Mouse (Mus musculus) erythroblast, embryonic 14.5 days (primary cell): ENCODE results near the gene Map3k7cl. TPM values are rescaled to one million over a fixed set of nuclear protein-coding genes. Genes with fewer than 3 reads are reported as not detected.

Experiments
- H3K27me3 ChIP-seq: 2 replicates; pipeline ENCODE4 v1.6.1; 2012; ENCODE audit warnings: inconsistent platforms; ENCODE audit not compliant: control insufficient read depth
- H3K36me3 ChIP-seq: 2 replicates; pipeline ENCODE4 v1.6.1; 2012; ENCODE audit warnings: mild to moderate bottlenecking, inconsistent platforms; ENCODE audit not compliant: control insufficient read depth
- H3K4me1 ChIP-seq: 2 replicates; pipeline ENCODE4 v1.6.1; 2012; ENCODE audit warnings: inconsistent platforms; ENCODE audit not compliant: control insufficient read depth
- H3K4me3 ChIP-seq: replicated peaks from 2 replicates; pipeline ENCODE3; 2012; ENCODE audit warnings: moderate library complexity, mild to moderate bottlenecking, inconsistent platforms
- H3K9me3 ChIP-seq: 2 replicates; pipeline ENCODE4 v1.6.1; 2012; ENCODE audit warnings: low read length, inconsistent platforms, mixed read lengths; ENCODE audit not compliant: control insufficient read depth
- GATA1 ChIP-seq: IDR thresholded peaks from 2 replicates; pipeline ENCODE4 v1.6.1; 2012; ENCODE audit warnings: low read length, inconsistent platforms, mixed read lengths
- TAL1 ChIP-seq: IDR thresholded peaks from 3 replicates; pipeline ENCODE4 v1.6.1; 2012; ENCODE audit warnings: low read length, inconsistent platforms, mixed read lengths
- polyA plus RNA-seq: library from polyadenylated mRNA; stranded (reverse); fragments of >175 nt; gene quantifications from 2 replicates; pipeline ENCODE4 v1.2.3, GENCODE M21; 2012

The Map3k7cl gene
- not detected in 2 replicates for polyA plus RNA-seq

- H3K36me3 ChIP-seq = no peaks in the 10 kb centered on the region
- TF ChIP-seq TAL1 (no peak), GATA1 (no peak)
- no peaks in the 10 kb centered on the region for H3K27me3 ChIP-seq
- H3K9me3 ChIP-seq = no peaks in the 10 kb centered on the region
- no peak within 1 kb of the TSS for H3K4me3 ChIP-seq
- H3K4me1 ChIP-seq = no peaks in the 10 kb centered on the region
These were observed at the start of gene Map3k7cl for GRCm38 (mm10) chr16:87552907-87553691. Map3k7cl (plus strand) TSS chr16:87553330.

GRCm38 (mm10) chr16:87511706-87512105 is 41.4 kb upstream of the Map3k7cl start:
- Histone ChIP-seq H3K4me1 (no peaks in the 10 kb centered on the region), H3K4me3 (no peak overlapping the region), H3K9me3 (peaks cover 11% of the 10 kb centered on the region), H3K36me3 (no peaks in the 10 kb centered on the region), H3K27me3 (no peaks in the 10 kb centered on the region)
- TF ChIP-seq GATA1 (no peak), TAL1 (no peak)

GRCm38 (mm10) chr16:87512331-87512730 is 40.8 kb upstream of the Map3k7cl start:
- H3K9me3 ChIP-seq = peaks cover 11% of the 10 kb centered on the region
- H3K36me3 ChIP-seq = no peaks in the 10 kb centered on the region
- TF ChIP-seq TAL1 = no peak
- no peak overlapping the region for H3K4me3 ChIP-seq
- H3K27me3 ChIP-seq = no peaks in the 10 kb centered on the region
- H3K4me1 ChIP-seq = no peaks in the 10 kb centered on the region

- no peaks in the 10 kb centered on the region for H3K27me3 ChIP-seq
- H3K4me1 ChIP-seq = no peaks in the 10 kb centered on the region
- H3K36me3 ChIP-seq = no peaks in the 10 kb centered on the region
- H3K9me3 ChIP-seq = no peaks in the 10 kb centered on the region
- no peak overlapping the region for H3K4me3 ChIP-seq
- TF ChIP-seq TAL1 (no peak), GATA1 (no peak)
These were observed 28.9 kb upstream of the Map3k7cl start for GRCm38 (mm10) chr16:87524228-87524627.

GRCm38 (mm10) chr16:87527553-87528249 is 25.4 kb upstream of the Map3k7cl start:
- Histone ChIP-seq H3K4me1 (no peaks in the 10 kb centered on the region), H3K27me3 (no peaks in the 10 kb centered on the region), H3K9me3 (no peaks in the 10 kb centered on the region), H3K36me3 (no peaks in the 10 kb centered on the region), H3K4me3 (no peak overlapping the region)
- TF ChIP-seq GATA1 = no peak
- no peak for TF ChIP-seq TAL1

- H3K36me3 ChIP-seq = no peaks in the 10 kb centered on the region
- H3K4me1 ChIP-seq = no peaks in the 10 kb centered on the region
- H3K9me3 ChIP-seq = no peaks in the 10 kb centered on the region
- H3K4me3 ChIP-seq = no peak overlapping the region
- TF ChIP-seq TAL1 (no peak), GATA1 (no peak)
- no peaks in the 10 kb centered on the region for H3K27me3 ChIP-seq
These were observed 24.4 kb upstream of the Map3k7cl start for GRCm38 (mm10) chr16:87528755-87529154.

GRCm38 (mm10) chr16:87548348-87548747 is 4.8 kb upstream of the Map3k7cl start:
- H3K9me3 ChIP-seq = no peaks in the 10 kb centered on the region
- H3K4me1 ChIP-seq = no peaks in the 10 kb centered on the region
- no peaks in the 10 kb centered on the region for H3K27me3 ChIP-seq
- no peaks in the 10 kb centered on the region for H3K36me3 ChIP-seq
- TF ChIP-seq TAL1 (no peak), GATA1 (no peak)
- no peak overlapping the region for H3K4me3 ChIP-seq

GRCm38 (mm10) chr16:87556320-87556719 is 3.2 kb downstream of the Map3k7cl start:
- no peak overlapping the region for H3K4me3 ChIP-seq
- H3K4me1 ChIP-seq = no peaks in the 10 kb centered on the region
- no peaks in the 10 kb centered on the region for H3K27me3 ChIP-seq
- no peaks in the 10 kb centered on the region for H3K9me3 ChIP-seq
- H3K36me3 ChIP-seq = no peaks in the 10 kb centered on the region
- TF ChIP-seq TAL1 (no peak), GATA1 (no peak)

GRCm38 (mm10) chr16:87561501-87561900 is 8.4 kb downstream of the Map3k7cl start:
- H3K4me3 ChIP-seq = no peak overlapping the region
- H3K27me3 ChIP-seq = no peaks in the 10 kb centered on the region
- no peaks in the 10 kb centered on the region for H3K36me3 ChIP-seq
- H3K9me3 ChIP-seq = no peaks in the 10 kb centered on the region
- H3K4me1 ChIP-seq = no peaks in the 10 kb centered on the region
- no peak for TF ChIP-seq GATA1
- TF ChIP-seq TAL1 = no peak
